In genomic region chr6:144169791-144170190, GRCm38 (mm10) we compare ENCODE assay signal across 16 mouse cellular contexts.
DNase-seq lines count a peak whose midpoint lies in the region; ATAC-seq lines count a peak whose summit lies in the region.
"Had no signal": no experiment of that assay in that cellular context is flagged by ENCODE, and none has a peak within 500 bp of the region (broad histone marks: within the 10 kb centered on the region; RNA-seq: fewer than 3 reads in every experiment).

No protein-coding gene starts in this region.

- no peaks in the 10 kb centered on the region for H3K36me3 ChIP-seq in heart, embryonic 11.5 days (ENCODE audit: control insufficient read depth, insufficient read depth, low read length)
- no peaks in the 10 kb centered on the region for H3K36me3 ChIP-seq in midbrain, embryonic 10.5 days
- H3K36me3 ChIP-seq in midbrain, embryonic 15.5 days (replicated peaks): no peaks in the 10 kb centered on the region
- H3K36me3 ChIP-seq in neural tube, embryonic 11.5 days (ENCODE audit: control insufficient read depth, insufficient read depth, low read length): no peaks in the 10 kb centered on the region
- H3K36me3 ChIP-seq: heart, embryonic 15.5 days; hindbrain, embryonic 15.5 days had no signal

- ATAC-seq in heart, embryonic 11.5 days (replicated peaks; ENCODE audit: insufficient number of reproducible peaks, low FRiP score, low TSS enrichment): no peak
- no peak for ATAC-seq in midbrain, embryonic 15.5 days (replicated peaks)
- ATAC-seq in neural tube, embryonic 11.5 days (ENCODE audit: insufficient read depth, low FRiP score, low TSS enrichment): no peak
- no peak for ATAC-seq in activated CD4-positive, CD25-positive, alpha-beta regulatory T cell, adult 4 months
- ATAC-seq: liver, postnatal 0 days had no signal

- H3K27ac ChIP-seq in heart, embryonic 11.5 days (ENCODE audit: low read depth, low read length): peak overlapping the region; percentile 15; the same call in 1 of the 2 replicates
- peak overlapping the region; percentile 76 for H3K27ac ChIP-seq in midbrain, embryonic 10.5 days (replicated peaks)
- H3K27ac ChIP-seq in midbrain, embryonic 15.5 days: no peak overlapping the region
- H3K27ac ChIP-seq in neural tube, embryonic 11.5 days (ENCODE audit: low read depth, low read length): 0 out of 2 replicates have a peak overlapping the region, but pooled peaks have one; percentile 35
- H3K27ac ChIP-seq: heart, embryonic 15.5 days; hindbrain, embryonic 15.5 days had no signal

- H3K9me3 ChIP-seq in heart, embryonic 11.5 days (replicated peaks; ENCODE audit: control insufficient read depth, low read length): no peaks in the 10 kb centered on the region
- H3K9me3 ChIP-seq in midbrain, embryonic 10.5 days (replicated peaks): no peaks in the 10 kb centered on the region
- no peaks in the 10 kb centered on the region for H3K9me3 ChIP-seq in midbrain, embryonic 15.5 days
- H3K9me3 ChIP-seq in neural tube, embryonic 11.5 days (ENCODE audit: control insufficient read depth, low read length): no peaks in the 10 kb centered on the region
- H3K9me3 ChIP-seq: heart, embryonic 15.5 days; hindbrain, embryonic 15.5 days had no signal

- no peak overlapping the region for H3K4me3 ChIP-seq in heart, embryonic 11.5 days (ENCODE audit: low read depth, low read length)
- no peak overlapping the region for H3K4me3 ChIP-seq in midbrain, embryonic 10.5 days
- H3K4me3 ChIP-seq in midbrain, embryonic 15.5 days: no peak overlapping the region
- no peak overlapping the region for H3K4me3 ChIP-seq in neural tube, embryonic 11.5 days (ENCODE audit: low read depth, low read length)
- H3K4me3 ChIP-seq: erythroblast, embryonic 14.5 days; heart, embryonic 15.5 days; hindbrain, embryonic 15.5 days had no signal

- H3K4me1 ChIP-seq in heart, embryonic 11.5 days (ENCODE audit: control insufficient read depth, insufficient read depth, low read length): 0 out of 2 replicates have a peak, but pooled peaks cover 4% of the 10 kb centered on the region
- H3K4me1 ChIP-seq in midbrain, embryonic 10.5 days: peaks cover 61% of the 10 kb centered on the region
- peaks cover 18% of the 10 kb centered on the region for H3K4me1 ChIP-seq in midbrain, embryonic 15.5 days
- peaks cover 19% of the 10 kb centered on the region for H3K4me1 ChIP-seq in neural tube, embryonic 11.5 days (ENCODE audit: control insufficient read depth, insufficient read depth, low read length)
- H3K4me1 ChIP-seq: heart, embryonic 15.5 days had no signal

- no peak overlapping the region for H3K4me2 ChIP-seq in heart, embryonic 11.5 days
- no peak overlapping the region for H3K4me2 ChIP-seq in midbrain, embryonic 15.5 days
- H3K4me2 ChIP-seq in neural tube, embryonic 11.5 days (ENCODE audit: low read depth): no peak overlapping the region
- H3K4me2 ChIP-seq: heart, embryonic 15.5 days; hindbrain, embryonic 15.5 days had no signal

- no peak for DNase-seq in heart, adult 11 months
- peak; percentile 22 for DNase-seq in midbrain, embryonic 10.5 days (ENCODE audit: low spot score)
- peak; percentile 55 for DNase-seq in embryo, embryonic 11 days
- DNase-seq in neural tube, embryonic 11.5 days (ENCODE audit: low spot score): no peak
- no peak for DNase-seq in gastrocnemius, postnatal 25 days
- DNase-seq: cerebellum, adult 11-12 months; gastrocnemius, postnatal 36 days; kidney, adult 8-10 months; liver, postnatal 0 days; thymus, postnatal 4 days had no signal

- WGBS in heart, embryonic 11.5 days (ENCODE audit: insufficient replicate concordance): 32% methylated on average over 4 of the region's 4 CpGs
- 15% methylated on average over 4 of the region's 4 CpGs for WGBS in midbrain, embryonic 10.5 days
- WGBS in midbrain, embryonic 15.5 days: 23% methylated on average over 4 of the region's 4 CpGs
- WGBS in neural tube, embryonic 11.5 days: 15% methylated on average over 4 of the region's 4 CpGs

- H3K9ac ChIP-seq in heart, embryonic 11.5 days (ENCODE audit: low read depth, low read length): no peak overlapping the region
- no peak overlapping the region for H3K9ac ChIP-seq in midbrain, embryonic 15.5 days
- H3K9ac ChIP-seq in neural tube, embryonic 11.5 days (ENCODE audit: low read length): no peak overlapping the region
- H3K9ac ChIP-seq: heart, embryonic 15.5 days; hindbrain, embryonic 15.5 days; liver, postnatal 0 days had no signal

- H3K27me3 ChIP-seq in heart, embryonic 11.5 days (ENCODE audit: control insufficient read depth, insufficient read depth, low read length): no peaks in the 10 kb centered on the region
- H3K27me3 ChIP-seq in midbrain, embryonic 10.5 days (ENCODE audit: low read depth, poor library complexity, severe bottlenecking): no peaks in the 10 kb centered on the region
- H3K27me3 ChIP-seq in midbrain, embryonic 15.5 days (replicated peaks): no peaks in the 10 kb centered on the region
- no peaks in the 10 kb centered on the region for H3K27me3 ChIP-seq in neural tube, embryonic 11.5 days (ENCODE audit: control insufficient read depth, insufficient read depth, low read length)
- H3K27me3 ChIP-seq: heart, embryonic 15.5 days; hindbrain, embryonic 15.5 days had no signal

Comparison
In these comparisons a context has a peak if more than half of its experiments do, and no peak if none do; other contexts are left out.
1. DNase-seq: peak in midbrain, embryonic 10.5 days (single experiment) and embryo, embryonic 11 days (single experiment); none in heart, adult 11 months (single experiment), neural tube, embryonic 11.5 days (single experiment) and gastrocnemius, postnatal 25 days (single experiment).